Mouse (Mus musculus) neural tube, embryonic 13.5 days (tissue): Measurements from ENCODE around the gene Gria1. TPM values are rescaled to one million over a fixed set of nuclear protein-coding genes. Genes with fewer than 3 reads are reported as not detected.

Experiments
- ATAC-seq: fragments of 200-750 bp; cut with Nextera tagmentation; 2 replicates; pipeline ENCODE4 v1.8.0; 2017; ENCODE audit warnings: low read depth, mild to moderate bottlenecking, moderate TSS enrichment, moderate library complexity
- H3K27ac ChIP-seq: fragments of 300-500 bp; sonication (generic); replicated peaks from 2 replicates; pipeline ENCODE4 v1.5.1; 2015; ENCODE audit warnings: moderate library complexity, mild to moderate bottlenecking, inconsistent platforms
- H3K27me3 ChIP-seq: fragments of 300-500 bp; sonication (generic); 2 replicates; pipeline ENCODE4 v1.6.1; 2015; ENCODE audit warnings: mild to moderate bottlenecking, inconsistent platforms
- H3K36me3 ChIP-seq: fragments of 300-500 bp; sonication (generic); 2 replicates; pipeline ENCODE4 v1.6.1; 2015; ENCODE audit warnings: mild to moderate bottlenecking, inconsistent platforms
- H3K4me1 ChIP-seq: fragments of 300-500 bp; sonication (generic); replicated peaks from 2 replicates; pipeline ENCODE4 v1.6.1; 2015; ENCODE audit warnings: inconsistent platforms
- H3K4me2 ChIP-seq: fragments of 300-500 bp; sonication (generic); 2 replicates; pipeline ENCODE4 v1.6.1; 2015; ENCODE audit warnings: inconsistent platforms, mild to moderate bottlenecking, moderate library complexity
- H3K4me3 ChIP-seq: fragments of 300-500 bp; sonication (generic); 2 replicates; pipeline ENCODE4 v1.5.1; 2015; ENCODE audit warnings: mild to moderate bottlenecking, inconsistent platforms
- H3K9ac ChIP-seq: fragments of 300-500 bp; sonication (generic); 2 replicates; pipeline ENCODE4 v1.6.1; 2015; ENCODE audit warnings: moderate library complexity, mild to moderate bottlenecking, inconsistent platforms
- H3K9me3 ChIP-seq: fragments of 300-500 bp; sonication (generic); 2 replicates; pipeline ENCODE4 v1.6.1; 2016; ENCODE audit warnings: inconsistent platforms
- WGBS: fragments of 180-500 bp; shearing (Covaris S2); methylation state at CpG from one replicate; pipeline ENCODE4 v1.1.7; 2015; 5-methylcytosine and 5-hydroxymethylcytosine counted together
- polyA plus RNA-seq: library from polyadenylated mRNA; unstranded; fragments of >200 nt; fragmentation: Nextera tagmentation; extraction: Ambion mirVana; gene quantifications from 2 replicates; pipeline ENCODE4 v1.2.1, GENCODE M21; 2015

The Gria1 gene
- polyA plus RNA-seq, 1 experiment from 2014 or later, result 23.3 TPM

DNA sequence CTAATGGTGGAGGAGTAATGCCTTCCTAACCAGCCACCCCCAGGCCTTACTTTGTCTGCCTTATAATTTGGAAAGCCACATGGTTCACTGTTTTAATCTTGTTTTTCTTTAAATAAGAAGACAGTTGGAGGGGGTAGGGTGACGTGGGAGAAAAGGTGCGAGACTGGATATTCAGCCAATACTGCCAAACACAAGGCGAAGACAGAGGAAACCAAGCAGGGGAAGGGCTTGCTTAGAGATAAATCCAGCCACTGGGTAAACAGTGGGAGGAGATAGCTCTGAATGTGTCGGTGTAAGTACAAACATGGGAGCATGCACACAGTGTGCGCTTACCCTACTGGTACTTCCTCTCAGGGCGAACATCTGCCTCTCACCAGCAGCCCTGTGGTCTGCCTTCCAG, 233.4 kb downstream of the Gria1 start:
- Histone ChIP-seq H3K27ac (no peak overlapping the region), H3K36me3 (no peaks in the 10 kb centered on the region; the same call in 1 of the 2 replicates), H3K9ac (no peak overlapping the region), H3K4me2 (no peak overlapping the region), H3K4me1 (peaks cover 27% of the 10 kb centered on the region), H3K9me3 (no peaks in the 10 kb centered on the region), H3K4me3 (no peak overlapping the region), H3K27me3 (no peaks in the 10 kb centered on the region)
- ATAC-seq, result no peak
- WGBS, result 90% methylated on average over 6 of the region's 6 CpGs

GRCm38 (mm10) chr11:57248870-57249269, 237.7 kb downstream of the Gria1 start:
- Histone ChIP-seq H3K9me3 (no peaks in the 10 kb centered on the region), H3K4me3 (no peak overlapping the region), H3K27ac (peak overlapping the region; percentile 38; the same call in 1 of the 2 replicates), H3K27me3 (no peaks in the 10 kb centered on the region), H3K9ac (no peak overlapping the region), H3K4me1 (peaks cover 26% of the 10 kb centered on the region), H3K36me3 (no peaks in the 10 kb centered on the region; the same call in 1 of the 2 replicates), H3K4me2 (no peak overlapping the region)
- WGBS, result 31% methylated on average over 4 of the region's 4 CpGs
- peak; percentile 50; the same call in 1 of the 2 replicates for ATAC-seq

- H3K4me1 ChIP-seq, result peaks cover 26% of the 10 kb centered on the region
- peak; percentile 61; the same call in 1 of the 2 replicates for ATAC-seq
- H3K36me3 ChIP-seq, result no peaks in the 10 kb centered on the region; the same call in 1 of the 2 replicates
- no peaks in the 10 kb centered on the region for H3K9me3 ChIP-seq
- WGBS, result 51% methylated on average over 7 of the region's 7 CpGs
- no peaks in the 10 kb centered on the region for H3K27me3 ChIP-seq
- H3K4me3 ChIP-seq, result no peak overlapping the region
- no peak overlapping the region; the same call in 1 of the 2 replicates for H3K27ac ChIP-seq
- H3K9ac ChIP-seq, result no peak overlapping the region
- no peak overlapping the region for H3K4me2 ChIP-seq
Observed at GRCm38 (mm10) chr11:57250129-57250528, 238.9 kb downstream of the Gria1 start.

- H3K27ac ChIP-seq, result no peak overlapping the region
- ATAC-seq, result no peak
- H3K4me1 ChIP-seq, result no peaks in the 10 kb centered on the region
- H3K27me3 ChIP-seq, result no peaks in the 10 kb centered on the region
- 89% methylated on average over 8 of the region's 8 CpGs for WGBS
- H3K36me3 ChIP-seq, result no peaks in the 10 kb centered on the region
- H3K4me3 ChIP-seq, result no peak overlapping the region
- no peaks in the 10 kb centered on the region for H3K9me3 ChIP-seq
- no peak overlapping the region for H3K9ac ChIP-seq
- H3K4me2 ChIP-seq, result no peak overlapping the region
Observed at GRCm38 (mm10) chr11:57271687-57272086, 260.5 kb downstream of the Gria1 start.

DNA sequence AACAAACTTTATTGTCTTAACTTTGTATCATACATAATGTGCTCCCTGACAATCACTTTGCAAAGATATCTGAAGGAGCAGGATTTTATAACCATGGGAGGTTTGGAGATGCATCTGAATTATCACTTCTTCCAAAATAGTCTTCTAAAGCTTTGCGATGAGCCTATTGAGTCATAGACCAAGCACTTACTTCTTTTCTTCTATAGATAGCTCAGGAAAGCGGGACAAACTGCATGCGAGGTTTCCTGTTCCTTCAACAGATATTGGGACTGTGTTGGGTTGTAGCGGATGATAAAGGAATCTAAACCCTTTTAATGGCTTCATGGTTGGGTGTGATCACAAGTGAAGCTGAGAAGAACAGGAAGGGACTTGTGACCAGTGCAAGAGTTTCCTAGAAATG, 263.5 kb downstream of the Gria1 start:
- Histone ChIP-seq H3K9ac (no peak overlapping the region), H3K4me2 (no peak overlapping the region), H3K27ac (no peak overlapping the region), H3K27me3 (no peaks in the 10 kb centered on the region), H3K4me1 (no peaks in the 10 kb centered on the region), H3K36me3 (no peaks in the 10 kb centered on the region), H3K9me3 (no peaks in the 10 kb centered on the region), H3K4me3 (no peak overlapping the region)
- no peak for ATAC-seq
- WGBS, result 96% methylated on average over 4 of the region's 4 CpGs

DNA sequence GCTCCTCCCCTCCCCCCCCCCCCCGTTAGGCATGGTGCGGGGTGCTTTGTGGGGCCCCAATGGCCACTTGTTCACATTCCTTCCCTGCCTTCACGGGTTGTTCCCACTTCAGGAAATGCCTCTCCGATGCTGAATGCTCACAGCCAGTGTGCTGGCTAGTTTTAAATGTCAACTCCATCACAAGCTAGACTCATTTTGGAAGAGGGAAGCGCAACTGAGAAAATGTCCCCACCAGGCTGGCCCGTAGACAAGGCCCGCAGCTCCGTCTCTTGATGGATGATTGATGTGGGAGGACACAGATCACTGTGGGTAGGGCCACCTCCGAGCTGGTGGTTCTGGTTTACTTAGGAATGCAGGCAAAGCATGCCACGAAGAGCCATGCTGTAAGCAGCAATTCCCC, 266.9 kb downstream of the Gria1 start:
- no peak overlapping the region for H3K4me2 ChIP-seq
- H3K27me3 ChIP-seq, result no peaks in the 10 kb centered on the region
- H3K9ac ChIP-seq, result no peak overlapping the region
- H3K27ac ChIP-seq, result no peak overlapping the region
- ATAC-seq, result no peak
- H3K36me3 ChIP-seq, result no peaks in the 10 kb centered on the region
- H3K9me3 ChIP-seq, result no peaks in the 10 kb centered on the region
- WGBS, result 62% methylated on average over 10 of the region's 10 CpGs
- no peak overlapping the region for H3K4me3 ChIP-seq
- H3K4me1 ChIP-seq, result no peaks in the 10 kb centered on the region

- no peak for ATAC-seq
- no peak overlapping the region for H3K4me3 ChIP-seq
- no peak overlapping the region for H3K4me2 ChIP-seq
- WGBS, result 83% methylated on average over 2 of the region's 2 CpGs
- no peaks in the 10 kb centered on the region for H3K27me3 ChIP-seq
- no peak overlapping the region for H3K27ac ChIP-seq
- H3K9me3 ChIP-seq, result no peaks in the 10 kb centered on the region
- H3K9ac ChIP-seq, result no peak overlapping the region
- H3K4me1 ChIP-seq, result no peaks in the 10 kb centered on the region; the same call in 1 of the 2 replicates
- peaks cover 5% of the 10 kb centered on the region; the same call in 1 of the 2 replicates for H3K36me3 ChIP-seq
Observed at GRCm38 (mm10) chr11:57286119-57286518, 274.9 kb downstream of the Gria1 start.

- no peaks in the 10 kb centered on the region for H3K36me3 ChIP-seq
- H3K27me3 ChIP-seq, result no peaks in the 10 kb centered on the region
- WGBS, result 88% methylated on average over 8 of the region's 8 CpGs
- H3K4me3 ChIP-seq, result no peak overlapping the region
- no peak overlapping the region for H3K9ac ChIP-seq
- no peaks in the 10 kb centered on the region for H3K9me3 ChIP-seq
- no peak for ATAC-seq
- H3K4me1 ChIP-seq, result peaks cover 20% of the 10 kb centered on the region
- H3K4me2 ChIP-seq, result no peak overlapping the region
- H3K27ac ChIP-seq, result peak overlapping the region; percentile 69; the same call in 1 of the 2 replicates
Observed at GRCm38 (mm10) chr11:57297376-57297775, 286.2 kb downstream of the Gria1 start.

- Histone ChIP-seq H3K27ac (peak overlapping the region; percentile 69), H3K36me3 (0 out of 2 replicates have a peak, but pooled peaks cover under 1% of the 10 kb centered on the region), H3K9me3 (no peaks in the 10 kb centered on the region), H3K9ac (no peak overlapping the region), H3K4me3 (no peak overlapping the region), H3K4me2 (no peak overlapping the region), H3K27me3 (no peaks in the 10 kb centered on the region), H3K4me1 (peaks cover 20% of the 10 kb centered on the region)
- peak; percentile 92 for ATAC-seq
- 9% methylated on average over 2 of the region's 2 CpGs for WGBS
Observed at GRCm38 (mm10) chr11:57298263-57298662, 287.1 kb downstream of the Gria1 start.

DNA sequence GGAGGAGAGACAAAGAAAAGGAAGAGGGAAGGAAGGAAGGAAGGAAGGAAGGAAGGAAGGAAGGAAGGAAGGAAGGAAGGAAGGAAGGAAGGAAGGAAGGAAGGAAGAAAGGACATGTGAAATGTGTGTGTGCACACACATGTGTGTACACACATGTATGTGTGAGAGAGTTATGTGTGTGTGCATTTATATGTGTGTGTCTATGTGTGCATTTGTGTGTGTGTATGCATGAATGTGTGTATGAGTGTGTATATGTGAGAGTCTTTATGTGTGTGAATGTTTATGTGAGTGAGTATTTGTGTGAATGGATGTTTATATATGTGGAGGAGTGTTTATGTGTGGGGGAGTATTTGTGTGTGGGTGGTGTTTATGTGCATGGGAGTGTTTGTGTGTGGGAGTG, 287.5 kb downstream of the Gria1 start:
- Histone ChIP-seq H3K9ac (no peak overlapping the region), H3K4me1 (peaks cover 20% of the 10 kb centered on the region), H3K4me2 (no peak overlapping the region), H3K4me3 (no peak overlapping the region), H3K27me3 (no peaks in the 10 kb centered on the region), H3K27ac (peak overlapping the region; percentile 69), H3K36me3 (0 out of 2 replicates have a peak, but pooled peaks cover 3% of the 10 kb centered on the region), H3K9me3 (no peaks in the 10 kb centered on the region)
- ATAC-seq, result no peak

DNA sequence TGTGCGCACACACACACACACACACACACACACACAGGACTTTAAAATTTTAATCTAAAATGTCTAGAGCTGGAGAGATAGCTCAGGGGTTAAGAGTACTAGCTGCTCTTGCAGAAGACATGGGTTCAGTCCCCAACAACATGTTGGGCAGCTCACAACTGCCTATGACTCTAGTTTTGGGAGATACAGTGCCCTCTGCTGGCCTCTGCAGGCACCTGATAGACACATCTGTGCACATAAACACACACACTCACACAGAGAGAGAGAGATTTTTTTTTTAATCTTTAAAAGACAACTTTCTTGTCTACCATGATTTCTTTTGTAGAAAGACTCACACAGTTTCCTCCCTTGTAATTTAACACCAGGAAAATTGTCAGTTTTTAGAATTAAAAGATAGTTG, 292.4 kb downstream of the Gria1 start:
- WGBS, result 93% methylated on average over 1 of the region's 1 CpGs
- Histone ChIP-seq H3K36me3 (0 out of 2 replicates have a peak, but pooled peaks cover 7% of the 10 kb centered on the region), H3K27me3 (no peaks in the 10 kb centered on the region), H3K27ac (no peak overlapping the region), H3K9me3 (no peaks in the 10 kb centered on the region), H3K4me1 (peaks cover 8% of the 10 kb centered on the region), H3K9ac (no peak overlapping the region), H3K4me3 (no peak overlapping the region), H3K4me2 (no peak overlapping the region)
- ATAC-seq, result no peak

DNA sequence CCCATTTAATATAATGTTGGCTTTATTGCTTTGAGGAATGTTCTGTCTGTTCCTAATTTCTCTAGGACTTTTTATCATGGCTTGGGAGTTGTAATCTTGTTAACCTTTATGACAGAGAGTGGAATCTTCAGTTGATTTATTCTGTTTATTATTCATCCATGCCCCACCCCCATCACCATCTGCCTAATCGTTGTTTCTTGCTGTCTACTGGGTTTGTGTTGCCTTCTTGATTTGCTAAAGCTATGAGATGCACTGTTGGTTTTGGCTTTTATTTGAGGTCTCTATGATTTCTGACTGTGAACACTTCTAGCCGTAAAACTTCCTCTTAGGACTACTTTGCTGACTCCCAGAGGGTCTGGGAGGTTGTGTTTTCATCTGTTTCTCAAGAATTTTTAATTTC, 294.9 kb downstream of the Gria1 start:
- 64% methylated on average over 2 of the region's 2 CpGs for WGBS
- H3K4me3 ChIP-seq, result no peak overlapping the region

GRCm38 (mm10) chr11:57306892-57307291, 295.7 kb downstream of the Gria1 start:
- Histone ChIP-seq H3K4me2 (no peak overlapping the region), H3K9ac (no peak overlapping the region), H3K36me3 (0 out of 2 replicates have a peak, but pooled peaks cover 7% of the 10 kb centered on the region), H3K4me3 (no peak overlapping the region), H3K9me3 (no peaks in the 10 kb centered on the region), H3K4me1 (no peaks in the 10 kb centered on the region), H3K27me3 (no peaks in the 10 kb centered on the region), H3K27ac (no peak overlapping the region)
- ATAC-seq, result no peak
- 92% methylated on average over 1 of the region's 1 CpGs for WGBS

More for the DNA sequence above, 294.9 kb downstream of the Gria1 start:
- Histone ChIP-seq H3K4me2 (no peak overlapping the region), H3K27me3 (no peaks in the 10 kb centered on the region), H3K9ac (no peak overlapping the region), H3K36me3 (0 out of 2 replicates have a peak, but pooled peaks cover 7% of the 10 kb centered on the region), H3K9me3 (no peaks in the 10 kb centered on the region), H3K27ac (no peak overlapping the region), H3K4me1 (no peaks in the 10 kb centered on the region)
- no peak for ATAC-seq
